Mouse (Mus musculus): Measurements from ENCODE around the gene Tnik. TPM values are rescaled to one million over a fixed set of nuclear protein-coding genes. Genes with fewer than 3 reads are reported as not detected.

The Tnik gene
- polyA plus RNA-seq, 1 experiment from 2014 or later, result 15.9 TPM

GRCm38 (mm10) chr3:28681866-28682265 is 418.9 kb downstream of the Tnik start:
- no peak for DNase-seq (ENCODE audit: low spot score)
- Histone ChIP-seq H3K27me3 (ENCODE audit: control insufficient read depth, insufficient read depth, low read length) (no peaks in the 10 kb centered on the region), H3K36me3 (replicated peaks; ENCODE audit: control insufficient read depth, insufficient read depth, low read depth, low read length) (no peaks in the 10 kb centered on the region), H3K9ac (replicated peaks; ENCODE audit: low read length) (no peak overlapping the region), H3K4me3 (ENCODE audit: low read depth, low read length) (no peak overlapping the region), H3K27ac (replicated peaks; ENCODE audit: low read depth, low read length) (no peak overlapping the region), H3K4me2 (ENCODE audit: low read depth, low read length) (no peak overlapping the region), H3K4me1 (ENCODE audit: control insufficient read depth, insufficient read depth, low read length) (no peaks in the 10 kb centered on the region), H3K9me3 (replicated peaks; ENCODE audit: control insufficient read depth, low read length) (no peaks in the 10 kb centered on the region)
- WGBS, result 28% methylated on average over 6 of the region's 6 CpGs
- no peak for ATAC-seq (replicated peaks; ENCODE audit: insufficient number of reproducible peaks, low FRiP score, low TSS enrichment, low read depth)

- Histone ChIP-seq H3K36me3 (replicated peaks; ENCODE audit: control insufficient read depth, insufficient read depth, low read depth, low read length) (no peaks in the 10 kb centered on the region), H3K9me3 (replicated peaks; ENCODE audit: control insufficient read depth, low read length) (no peaks in the 10 kb centered on the region), H3K27me3 (ENCODE audit: control insufficient read depth, insufficient read depth, low read length) (no peaks in the 10 kb centered on the region), H3K9ac (replicated peaks; ENCODE audit: low read length) (no peak overlapping the region), H3K4me3 (ENCODE audit: low read depth, low read length) (no peak overlapping the region), H3K4me1 (ENCODE audit: control insufficient read depth, insufficient read depth, low read length) (no peaks in the 10 kb centered on the region), H3K4me2 (ENCODE audit: low read depth, low read length) (no peak overlapping the region), H3K27ac (replicated peaks; ENCODE audit: low read depth, low read length) (no peak overlapping the region)
- WGBS, result 74% methylated on average over 3 of the region's 3 CpGs
- DNase-seq (ENCODE audit: low spot score) (no peak), ATAC-seq (replicated peaks; ENCODE audit: insufficient number of reproducible peaks, low FRiP score, low TSS enrichment, low read depth) (no peak)
Measured at GRCm38 (mm10) chr3:28682411-28682810, 419.4 kb downstream of the Tnik start.

- 89% methylated on average over 2 of the region's 2 CpGs for WGBS
Measured at GRCm38 (mm10) chr3:28685510-28685909, 422.5 kb downstream of the Tnik start.

GRCm38 (mm10) chr3:28694811-28695210 is 431.8 kb downstream of the Tnik start:
- no peaks in the 10 kb centered on the region for H3K9me3 ChIP-seq (replicated peaks; ENCODE audit: control insufficient read depth, low read length)
- H3K4me1 ChIP-seq (ENCODE audit: control insufficient read depth, insufficient read depth, low read length), result no peaks in the 10 kb centered on the region
- H3K4me3 ChIP-seq (ENCODE audit: low read depth, low read length), result no peak overlapping the region
- 85% methylated on average over 5 of the region's 5 CpGs for WGBS
- no peaks in the 10 kb centered on the region for H3K27me3 ChIP-seq (ENCODE audit: control insufficient read depth, insufficient read depth, low read length)
- H3K9ac ChIP-seq (replicated peaks; ENCODE audit: low read length), result no peak overlapping the region
- DNase-seq (ENCODE audit: low spot score) (no peak), ATAC-seq (replicated peaks; ENCODE audit: insufficient number of reproducible peaks, low FRiP score, low TSS enrichment, low read depth) (no peak)
- H3K27ac ChIP-seq (replicated peaks; ENCODE audit: low read depth, low read length), result no peak overlapping the region
- H3K4me2 ChIP-seq (ENCODE audit: low read depth, low read length), result no peak overlapping the region
- H3K36me3 ChIP-seq (replicated peaks; ENCODE audit: control insufficient read depth, insufficient read depth, low read depth, low read length), result no peaks in the 10 kb centered on the region

More at GRCm38 (mm10) chr3:28685510-28685909, 422.5 kb downstream of the Tnik start:
- DNase-seq (ENCODE audit: low spot score) (no peak), ATAC-seq (replicated peaks; ENCODE audit: insufficient number of reproducible peaks, low FRiP score, low TSS enrichment, low read depth) (no peak)
- no peaks in the 10 kb centered on the region for H3K4me1 ChIP-seq (ENCODE audit: control insufficient read depth, insufficient read depth, low read length)
- no peak overlapping the region for H3K9ac ChIP-seq (replicated peaks; ENCODE audit: low read length)
- no peaks in the 10 kb centered on the region for H3K27me3 ChIP-seq (ENCODE audit: control insufficient read depth, insufficient read depth, low read length)
- no peaks in the 10 kb centered on the region for H3K36me3 ChIP-seq (replicated peaks; ENCODE audit: control insufficient read depth, insufficient read depth, low read depth, low read length)
- no peak overlapping the region for H3K4me2 ChIP-seq (ENCODE audit: low read depth, low read length)
- H3K9me3 ChIP-seq (replicated peaks; ENCODE audit: control insufficient read depth, low read length), result no peaks in the 10 kb centered on the region
- H3K4me3 ChIP-seq (ENCODE audit: low read depth, low read length), result no peak overlapping the region
- H3K27ac ChIP-seq (replicated peaks; ENCODE audit: low read depth, low read length), result no peak overlapping the region

GRCm38 (mm10) chr3:28695608-28696007 is 432.6 kb downstream of the Tnik start:
- Histone ChIP-seq H3K9ac (replicated peaks; ENCODE audit: low read length) (no peak overlapping the region), H3K4me1 (ENCODE audit: control insufficient read depth, insufficient read depth, low read length) (no peaks in the 10 kb centered on the region), H3K4me2 (ENCODE audit: low read depth, low read length) (no peak overlapping the region), H3K9me3 (replicated peaks; ENCODE audit: control insufficient read depth, low read length) (no peaks in the 10 kb centered on the region), H3K4me3 (ENCODE audit: low read depth, low read length) (no peak overlapping the region), H3K36me3 (replicated peaks; ENCODE audit: control insufficient read depth, insufficient read depth, low read depth, low read length) (no peaks in the 10 kb centered on the region), H3K27me3 (ENCODE audit: control insufficient read depth, insufficient read depth, low read length) (no peaks in the 10 kb centered on the region), H3K27ac (replicated peaks; ENCODE audit: low read depth, low read length) (no peak overlapping the region)
- DNase-seq (ENCODE audit: low spot score) (no peak), ATAC-seq (replicated peaks; ENCODE audit: insufficient number of reproducible peaks, low FRiP score, low TSS enrichment, low read depth) (no peak)
- WGBS, result 76% methylated on average over 13 of the region's 13 CpGs

- H3K4me1 ChIP-seq (ENCODE audit: control insufficient read depth, insufficient read depth, low read length), result no peaks in the 10 kb centered on the region
- no peak for DNase-seq (ENCODE audit: low spot score)
- H3K4me2 ChIP-seq (ENCODE audit: low read depth, low read length), result no peak overlapping the region
- WGBS, result 87% methylated on average over 10 of the region's 10 CpGs
- H3K4me3 ChIP-seq (ENCODE audit: low read depth, low read length), result no peak overlapping the region
- H3K27me3 ChIP-seq (ENCODE audit: control insufficient read depth, insufficient read depth, low read length), result no peaks in the 10 kb centered on the region
- ATAC-seq (replicated peaks; ENCODE audit: insufficient number of reproducible peaks, low FRiP score, low TSS enrichment, low read depth), result no peak
- no peak overlapping the region for H3K27ac ChIP-seq (replicated peaks; ENCODE audit: low read depth, low read length)
- H3K9me3 ChIP-seq (replicated peaks; ENCODE audit: control insufficient read depth, low read length), result no peaks in the 10 kb centered on the region
- no peaks in the 10 kb centered on the region for H3K36me3 ChIP-seq (replicated peaks; ENCODE audit: control insufficient read depth, insufficient read depth, low read depth, low read length)
- H3K9ac ChIP-seq (replicated peaks; ENCODE audit: low read length), result no peak overlapping the region
Measured at GRCm38 (mm10) chr3:28696162-28696561, 433.1 kb downstream of the Tnik start.

GRCm38 (mm10) chr3:28697797-28698196 is 434.8 kb downstream of the Tnik start, which contains the start of gene Slc2a2:
Gene Slc2a2, plus strand, starts transcription at chr3:28697903.
- ATAC-seq (replicated peaks; ENCODE audit: insufficient number of reproducible peaks, low FRiP score, low TSS enrichment, low read depth) (no peak), DNase-seq (ENCODE audit: low spot score) (no peak)
- WGBS, result 96% methylated on average over 2 of the region's 2 CpGs
- Histone ChIP-seq H3K4me2 (ENCODE audit: low read depth, low read length) (no peak within 1 kb of the TSS), H3K4me1 (ENCODE audit: control insufficient read depth, insufficient read depth, low read length) (no peaks in the 10 kb centered on the region), H3K9me3 (replicated peaks; ENCODE audit: control insufficient read depth, low read length) (no peaks in the 10 kb centered on the region), H3K27me3 (ENCODE audit: control insufficient read depth, insufficient read depth, low read length) (no peaks in the 10 kb centered on the region), H3K9ac (replicated peaks; ENCODE audit: low read length) (no peak within 1 kb of the TSS), H3K27ac (replicated peaks; ENCODE audit: low read depth, low read length) (no peak within 1 kb of the TSS), H3K36me3 (replicated peaks; ENCODE audit: control insufficient read depth, insufficient read depth, low read depth, low read length) (no peaks in the 10 kb centered on the region), H3K4me3 (ENCODE audit: low read depth, low read length) (no peak within 1 kb of the TSS)

- Histone ChIP-seq H3K27me3 (ENCODE audit: control insufficient read depth, insufficient read depth, low read length) (no peaks in the 10 kb centered on the region), H3K27ac (replicated peaks; ENCODE audit: low read depth, low read length) (no peak overlapping the region), H3K9me3 (replicated peaks; ENCODE audit: control insufficient read depth, low read length) (no peaks in the 10 kb centered on the region), H3K9ac (replicated peaks; ENCODE audit: low read length) (no peak overlapping the region), H3K4me2 (ENCODE audit: low read depth, low read length) (no peak overlapping the region), H3K4me1 (ENCODE audit: control insufficient read depth, insufficient read depth, low read length) (no peaks in the 10 kb centered on the region), H3K36me3 (replicated peaks; ENCODE audit: control insufficient read depth, insufficient read depth, low read depth, low read length) (no peaks in the 10 kb centered on the region), H3K4me3 (ENCODE audit: low read depth, low read length) (no peak overlapping the region)
- ATAC-seq (replicated peaks; ENCODE audit: insufficient number of reproducible peaks, low FRiP score, low TSS enrichment, low read depth) (no peak), DNase-seq (ENCODE audit: low spot score) (no peak)
- 76% methylated on average over 4 of the region's 4 CpGs for WGBS
Measured at GRCm38 (mm10) chr3:28699601-28700000, 436.6 kb downstream of the Tnik start.

Measured in embryonic facial prominence, embryonic 11.5 days (tissue).